Mouse (Mus musculus) lung, adult 2 months (tissue): ENCODE data around the gene Gzmm. TPM values are rescaled to one million over a fixed set of nuclear protein-coding genes. Genes with fewer than 3 reads are reported as not detected.
A peak's percentile ranks its signal among the peaks of the same experiment; 100 is the strongest.

Source experiments
- DNase-seq: peaks from one replicate; pipeline ENCODE4 v3.0.0; 2022
- H3K4me1 ChIP-seq: fragments of 200-500 bp; 2 replicates; pipeline ENCODE4 v1.6.1; 2011; ENCODE audit warnings: low read length; ENCODE audit not compliant: control insufficient read depth, insufficient read depth
- H3K4me3 ChIP-seq: fragments of 200-500 bp; replicated peaks from 2 replicates; pipeline ENCODE3; 2011; ENCODE audit warnings: low read depth, mild to moderate bottlenecking, control low read depth, low read length; ENCODE audit errors: extremely low read depth
- CTCF ChIP-seq: fragments of 200-500 bp; IDR thresholded peaks from 2 replicates; pipeline ENCODE4 v1.5.1; 2011; ENCODE audit warnings: mild to moderate bottlenecking, low read length, control low read depth; ENCODE audit not compliant: insufficient read depth
- POLR2A ChIP-seq: fragments of 200-500 bp; IDR thresholded peaks from 2 replicates; pipeline ENCODE4 v1.6.1; 2011; ENCODE audit warnings: low read depth, mild to moderate bottlenecking, control low read depth, low read length, borderline replicate concordance; ENCODE audit errors: extremely low read depth
- WGBS: fragments of 180-500 bp; shearing (Covaris S2); methylation state at CpG from one replicate; pipeline ENCODE4 v1.1.7; 2018; 5-methylcytosine and 5-hydroxymethylcytosine counted together
- polyA plus RNA-seq: library from polyadenylated mRNA; depleted of rRNA; stranded (reverse); fragments of >200 nt; gene quantifications from 2 replicates; pipeline ENCODE4 v1.2.3, GENCODE M21; 2012

Gzmm gene
- polyA plus RNA-seq, 1 experiment, result 1.5 TPM

- DNase-seq, result peak; percentile 61
Observed at GRCm38 (mm10) chr10:79717640-79718357, 29.0 kb downstream of the Gzmm start.

GRCm38 (mm10) chr10:79721089-79721488 lies 32.3 kb downstream of the Gzmm start:
- no peak for TF ChIP-seq CTCF
- TF ChIP-seq POLR2A, result no peak
- no peaks in the 10 kb centered on the region for H3K4me1 ChIP-seq
- WGBS, result 49% methylated on average over 5 of the region's 5 CpGs
- H3K4me3 ChIP-seq, result no peak overlapping the region
- DNase-seq, result no peak

More at GRCm38 (mm10) chr10:79717640-79718357, 29.0 kb downstream of the Gzmm start:
- Histone ChIP-seq H3K4me1 (no peaks in the 10 kb centered on the region), H3K4me3 (no peak overlapping the region)
- TF ChIP-seq POLR2A, result no peak
- no peak for TF ChIP-seq CTCF
- WGBS, result 5% methylated on average over 43 of the region's 43 CpGs

DNA sequence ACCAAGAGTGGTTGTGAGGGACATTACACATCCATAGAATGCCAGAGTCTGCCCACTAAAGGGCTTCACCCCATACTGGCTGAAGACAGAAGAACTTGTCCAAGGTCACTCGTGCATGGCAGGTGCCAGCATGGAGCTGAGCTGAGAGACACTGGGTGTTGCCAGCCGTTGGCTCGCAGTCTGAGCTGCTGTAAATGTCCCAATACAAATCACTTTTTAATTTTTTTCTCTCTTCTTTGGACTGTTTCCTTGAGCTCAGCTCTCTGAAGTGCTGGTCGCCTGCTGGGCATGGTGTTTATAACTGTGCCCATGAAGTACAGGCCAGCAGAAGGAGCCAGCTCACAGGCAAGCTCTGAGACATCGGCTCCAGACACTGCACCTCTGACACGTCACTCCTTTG lies 34.2 kb downstream of the Gzmm start:
- no peak for DNase-seq
- Histone ChIP-seq H3K4me3 (no peak overlapping the region), H3K4me1 (no peaks in the 10 kb centered on the region)
- WGBS, result 63% methylated on average over 6 of the region's 6 CpGs
- no peak for TF ChIP-seq POLR2A
- TF ChIP-seq CTCF, result no peak

DNA sequence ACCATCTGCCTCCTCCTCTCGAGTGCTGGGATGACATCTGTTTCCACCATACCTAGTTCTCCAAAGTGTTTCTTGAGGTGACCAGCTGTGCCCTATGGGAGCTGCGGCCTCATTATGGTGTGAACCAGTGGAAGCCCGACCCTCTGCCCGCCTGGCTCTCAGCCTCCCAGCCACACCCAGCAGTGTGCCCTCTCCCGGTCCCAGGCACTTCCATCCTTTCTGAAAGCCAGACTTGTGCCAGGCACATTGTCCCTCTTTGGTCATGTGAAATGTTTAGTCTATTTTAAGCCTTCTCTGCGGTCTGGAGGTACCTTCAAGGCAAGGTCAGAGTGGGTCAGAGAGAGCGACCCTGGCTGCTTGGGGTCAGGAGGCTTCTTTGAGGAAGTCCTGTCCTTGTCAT lies 34.9 kb downstream of the Gzmm start:
- no peak for DNase-seq
- peaks cover 1% of the 10 kb centered on the region; the same call in 1 of the 2 replicates for H3K4me1 ChIP-seq
- no peak for TF ChIP-seq POLR2A
- no peak for TF ChIP-seq CTCF
- no peak overlapping the region for H3K4me3 ChIP-seq
- WGBS, result 70% methylated on average over 7 of the region's 7 CpGs

DNA sequence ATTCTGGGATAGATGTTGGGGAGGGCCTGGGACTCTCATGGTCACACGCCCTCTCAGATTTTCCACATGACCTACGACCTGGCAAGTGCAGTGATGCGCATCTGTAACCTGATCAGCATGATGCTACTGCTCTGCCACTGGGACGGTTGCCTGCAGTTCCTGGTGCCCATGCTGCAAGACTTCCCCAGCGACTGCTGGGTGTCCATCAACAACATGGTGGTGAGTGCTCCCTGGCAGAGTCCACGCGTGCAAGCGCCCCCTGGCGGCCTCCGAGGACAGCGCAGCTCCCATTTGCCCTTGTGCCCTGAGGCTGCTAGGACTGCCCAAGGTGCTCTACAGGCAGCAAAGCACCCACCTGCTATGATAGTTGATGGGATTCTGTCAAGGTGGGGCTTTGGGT lies 37.3 kb downstream of the Gzmm start:
- DNase-seq, result peak; percentile 60
- Histone ChIP-seq H3K4me1 (peaks cover 5% of the 10 kb centered on the region; the same call in 1 of the 2 replicates), H3K4me3 (no peak overlapping the region)
- TF ChIP-seq POLR2A, result no peak
- TF ChIP-seq CTCF, result peak; percentile 64
- 41% methylated on average over 11 of the region's 11 CpGs for WGBS

- Histone ChIP-seq H3K4me3 (peak overlapping the region; percentile 13), H3K4me1 (peaks cover 5% of the 10 kb centered on the region; the same call in 1 of the 2 replicates)
- no peak for DNase-seq
- WGBS, result 64% methylated on average over 28 of the region's 28 CpGs
- TF ChIP-seq CTCF (no peak), POLR2A (no peak)
Observed at GRCm38 (mm10) chr10:79728323-79729249, 39.8 kb downstream of the Gzmm start.

GRCm38 (mm10) chr10:79729357-79729965 lies 40.6 kb downstream of the Gzmm start:
- no peak for DNase-seq
- no peak for TF ChIP-seq POLR2A
- TF ChIP-seq CTCF, result no peak
- WGBS, result 40% methylated on average over 13 of the region's 13 CpGs
- Histone ChIP-seq H3K4me3 (no peak overlapping the region), H3K4me1 (peaks cover 5% of the 10 kb centered on the region; the same call in 1 of the 2 replicates)

DNA sequence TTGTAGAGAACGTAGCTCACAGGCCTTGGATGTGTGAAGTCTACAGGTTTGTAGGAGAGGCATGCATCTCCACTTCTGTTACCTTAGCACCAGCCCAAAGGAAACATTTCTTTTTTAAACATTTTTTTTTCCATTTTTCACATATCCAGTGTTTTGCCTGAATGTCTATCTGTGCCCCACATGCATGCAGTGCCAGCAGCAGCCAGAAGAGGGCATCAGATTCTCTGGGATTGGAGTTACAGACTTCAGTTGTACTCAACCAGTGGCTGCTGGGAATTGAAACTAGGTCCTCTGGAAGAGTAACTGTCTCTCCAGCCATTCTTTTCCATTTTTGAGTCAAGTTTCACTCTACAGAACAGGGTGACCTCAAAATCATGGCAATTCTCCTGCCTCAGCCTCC lies 43.7 kb downstream of the Gzmm start:
- DNase-seq, result no peak
- 100% methylated on average over 1 of the region's 1 CpGs for WGBS

GRCm38 (mm10) chr10:79733847-79734246 lies 45.0 kb downstream of the Gzmm start:
- WGBS, result 94% methylated on average over 15 of the region's 15 CpGs
- no peak for DNase-seq
- Histone ChIP-seq H3K4me3 (no peak overlapping the region), H3K4me1 (peaks cover 2% of the 10 kb centered on the region; the same call in 1 of the 2 replicates)
- TF ChIP-seq CTCF (no peak), POLR2A (no peak)

More for the DNA sequence above, 43.7 kb downstream of the Gzmm start:
- H3K4me3 ChIP-seq, result no peak overlapping the region
- peaks cover 5% of the 10 kb centered on the region; the same call in 1 of the 2 replicates for H3K4me1 ChIP-seq
- TF ChIP-seq POLR2A (no peak), CTCF (peak; percentile 64)
